Mouse (Mus musculus) ovary, postnatal 36 days (tissue): ENCODE measurements around the gene Cotl1.
"Not testable (repeated sequence)": the region's sequence is repeated elsewhere in the genome, so short reads cannot be mapped to it uniquely, and the experiment has no call there.

ENCODE experiments used
- DNase-seq: peaks from one replicate; pipeline ENCODE4 v3.0.0; 2022; ENCODE audit warnings: low spot score, mixed read lengths

The Cotl1 gene

GRCm38 (mm10) chr8:119840275-119840808 is at the start of gene Cotl1:
Gene Cotl1 (minus strand): TSS chr8:119840544.
- peak; percentile 97 for DNase-seq

- no peak for DNase-seq
These were observed 47.7 kb upstream of the Cotl1 start for GRCm38 (mm10) chr8:119888012-119888411.

GRCm38 (mm10) chr8:119887130-119887529 is 46.8 kb upstream of the Cotl1 start:
- DNase-seq = peak; percentile 40

GRCm38 (mm10) chr8:119885612-119886011 is 45.3 kb upstream of the Cotl1 start:
- no peak for DNase-seq

- no peak for DNase-seq
These were observed 42.9 kb upstream of the Cotl1 start for GRCm38 (mm10) chr8:119883281-119883680.

- DNase-seq = no peak
These were observed 41.6 kb upstream of the Cotl1 start for GRCm38 (mm10) chr8:119881917-119882316.

- no peak for DNase-seq
These were observed 41.0 kb upstream of the Cotl1 start for GRCm38 (mm10) chr8:119881301-119881700.

GRCm38 (mm10) chr8:119873181-119873580 is 32.8 kb upstream of the Cotl1 start:
- no peak for DNase-seq

GRCm38 (mm10) chr8:119869616-119870015 is 29.3 kb upstream of the Cotl1 start:
- DNase-seq = no peak

- DNase-seq = no peak
These were observed 22.4 kb upstream of the Cotl1 start for GRCm38 (mm10) chr8:119862749-119863148.

GRCm38 (mm10) chr8:119862390-119862734 is 22.0 kb upstream of the Cotl1 start:
- DNase-seq = no peak

GRCm38 (mm10) chr8:119861706-119862389 is 21.5 kb upstream of the Cotl1 start, which contains the start of gene Klhl36:
Gene Klhl36 (plus strand): TSS chr8:119862266.
- DNase-seq = peak; percentile 99

GRCm38 (mm10) chr8:119857767-119858166 is 17.4 kb upstream of the Cotl1 start:
- no peak for DNase-seq

GRCm38 (mm10) chr8:119855656-119856055 is 15.3 kb upstream of the Cotl1 start:
- peak; percentile 24 for DNase-seq

- DNase-seq = no peak
These were observed 13.7 kb upstream of the Cotl1 start for GRCm38 (mm10) chr8:119854035-119854434.

GRCm38 (mm10) chr8:119853521-119853920 is 13.2 kb upstream of the Cotl1 start:
- no peak for DNase-seq

GRCm38 (mm10) chr8:119847232-119847922 is 7.0 kb upstream of the Cotl1 start:
- no peak for DNase-seq

- DNase-seq = not testable (repeated sequence)
These were observed 5.4 kb upstream of the Cotl1 start for GRCm38 (mm10) chr8:119845741-119846140.

- DNase-seq = no peak
These were observed 4.2 kb upstream of the Cotl1 start for GRCm38 (mm10) chr8:119844577-119844976.

- peak; percentile 52 for DNase-seq
These were observed 3.1 kb upstream of the Cotl1 start for GRCm38 (mm10) chr8:119843444-119843843.

GRCm38 (mm10) chr8:119840905-119841411 is 614 bp upstream of the Cotl1 start:
- no peak for DNase-seq

- DNase-seq = no peak
These were observed 824 bp downstream of the Cotl1 start for GRCm38 (mm10) chr8:119839419-119840021.

- DNase-seq = no peak
These were observed 1.4 kb downstream of the Cotl1 start for GRCm38 (mm10) chr8:119838983-119839340.
